Mouse (Mus musculus): ENCODE data around the gene Tmem236.
"Not testable (repeated sequence)": the region's sequence is repeated elsewhere in the genome, so short reads cannot be mapped to it uniquely, and the experiment has no call there.

Gene Tmem236

DNA sequence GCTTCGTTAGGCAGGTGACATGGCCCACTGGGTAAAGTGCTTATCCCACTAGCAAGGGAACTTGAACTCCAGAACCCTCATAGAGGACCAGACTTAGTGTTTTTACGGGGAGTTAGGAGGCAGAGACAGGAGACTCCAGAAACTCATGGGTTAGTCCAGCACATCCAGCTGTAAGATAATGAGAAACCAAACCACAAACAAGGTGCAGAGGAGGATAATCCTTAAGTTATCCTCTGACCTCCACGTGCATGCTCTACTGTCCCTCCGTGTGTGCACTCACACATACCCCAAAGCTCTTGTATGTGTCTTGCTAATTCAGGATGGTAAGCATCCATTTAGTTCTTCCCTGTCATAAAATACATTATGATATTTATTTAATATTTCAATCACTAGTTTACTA lies 17.3 kb downstream of the Tmem236 start:
- DNase-seq (ENCODE audit: low read depth, low spot score), result no peak

DNA sequence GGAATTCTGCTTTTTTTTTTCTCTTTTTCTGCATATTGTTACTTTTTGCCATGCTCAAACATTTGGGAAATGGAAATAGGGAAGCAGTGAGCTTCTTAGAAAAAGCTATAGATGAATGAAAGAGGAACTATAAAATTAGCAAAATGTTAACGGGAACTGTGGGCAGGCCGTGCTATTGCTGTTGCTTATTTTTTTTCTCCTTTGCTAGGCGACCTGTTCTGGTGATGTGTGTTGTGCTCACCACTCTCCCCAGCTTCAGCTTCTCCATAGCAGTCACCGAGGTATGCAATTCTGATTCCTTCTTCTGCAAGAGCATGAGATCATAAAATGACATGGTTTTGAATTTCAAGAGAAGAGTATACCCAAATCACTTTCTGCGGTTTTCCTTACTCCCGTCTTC lies 17.7 kb downstream of the Tmem236 start:
- DNase-seq (ENCODE audit: low read depth, low spot score), result peak; percentile 6

DNA sequence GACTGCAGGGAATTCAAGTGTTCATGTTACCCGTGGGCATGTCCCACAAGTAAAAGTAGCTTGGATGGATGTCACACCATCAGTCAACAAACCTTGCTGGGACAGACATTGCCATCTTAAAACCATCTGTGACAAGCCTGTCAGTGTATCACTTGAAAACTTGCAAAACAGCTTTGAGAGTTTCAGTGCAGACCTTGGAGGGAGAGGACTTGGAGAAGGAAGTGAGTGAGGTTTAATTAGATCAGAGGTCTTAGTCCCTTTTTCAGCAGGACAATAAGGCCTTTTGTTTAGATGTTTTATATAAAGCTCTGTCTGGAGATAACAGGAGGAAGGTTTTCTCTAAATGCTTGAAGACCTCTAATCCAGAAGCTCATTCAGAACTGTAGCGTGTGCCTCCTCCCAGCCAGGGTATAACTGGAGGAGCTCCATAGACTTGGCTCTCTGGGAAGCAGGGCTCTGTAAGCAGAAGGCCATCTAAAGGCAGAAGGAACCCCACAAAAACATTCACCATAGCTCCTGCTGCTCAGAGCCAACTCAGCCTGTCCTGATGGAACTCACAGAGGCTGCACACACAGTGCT lies 24.1 kb downstream of the Tmem236 start:
- DNase-seq (ENCODE audit: low read depth, low spot score), result not testable (repeated sequence)

- DNase-seq (ENCODE audit: low read depth, low spot score), result no peak
Measured at GRCm38 (mm10) chr2:14199621-14200020, 25.3 kb downstream of the Tmem236 start.

DNA sequence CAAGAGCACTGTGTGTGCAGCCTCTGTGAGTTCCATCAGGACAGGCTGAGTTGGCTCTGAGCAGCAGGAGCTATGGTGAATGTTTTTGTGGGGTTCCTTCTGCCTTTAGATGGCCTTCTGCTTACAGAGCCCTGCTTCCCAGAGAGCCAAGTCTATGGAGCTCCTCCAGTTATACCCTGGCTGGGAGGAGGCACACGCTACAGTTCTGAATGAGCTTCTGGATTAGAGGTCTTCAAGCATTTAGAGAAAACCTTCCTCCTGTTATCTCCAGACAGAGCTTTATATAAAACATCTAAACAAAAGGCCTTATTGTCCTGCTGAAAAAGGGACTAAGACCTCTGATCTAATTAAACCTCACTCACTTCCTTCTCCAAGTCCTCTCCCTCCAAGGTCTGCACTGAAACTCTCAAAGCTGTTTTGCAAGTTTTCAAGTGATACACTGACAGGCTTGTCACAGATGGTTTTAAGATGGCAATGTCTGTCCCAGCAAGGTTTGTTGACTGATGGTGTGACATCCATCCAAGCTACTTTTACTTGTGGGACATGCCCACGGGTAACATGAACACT lies 26.6 kb downstream of the Tmem236 start:
- DNase-seq (ENCODE audit: low read depth, low spot score), result not testable (repeated sequence)

GRCm38 (mm10) chr2:14204308-14204707 lies 30.0 kb downstream of the Tmem236 start:
- DNase-seq (ENCODE audit: low read depth, low spot score), result no peak

DNA sequence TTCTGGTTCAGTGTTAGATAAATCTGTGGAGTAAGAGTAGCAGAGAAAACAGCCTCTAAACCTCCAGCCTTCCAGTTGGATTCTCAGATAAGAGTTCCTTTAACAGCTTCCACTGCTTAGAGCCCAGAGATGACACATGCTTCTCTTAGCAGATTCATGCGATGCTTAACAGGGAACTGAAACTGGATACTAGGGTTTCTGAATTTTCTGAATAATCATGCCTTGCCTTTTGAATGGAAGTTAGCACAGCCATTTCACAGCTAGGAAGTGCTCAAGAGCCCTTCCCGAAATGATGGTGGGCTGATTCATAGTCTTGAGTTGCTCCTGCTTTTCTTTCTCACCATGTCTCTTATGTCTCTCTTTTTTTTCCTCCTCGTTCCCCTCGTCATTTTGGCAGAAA lies 32.5 kb downstream of the Tmem236 start:
- peak; percentile 42 for DNase-seq (ENCODE audit: low read depth, low spot score)

GRCm38 (mm10) chr2:14210731-14211130 lies 36.4 kb downstream of the Tmem236 start:
- DNase-seq (ENCODE audit: low read depth, low spot score), result no peak

GRCm38 (mm10) chr2:14211606-14212005 lies 37.3 kb downstream of the Tmem236 start:
- DNase-seq (ENCODE audit: low read depth, low spot score), result no peak

DNA sequence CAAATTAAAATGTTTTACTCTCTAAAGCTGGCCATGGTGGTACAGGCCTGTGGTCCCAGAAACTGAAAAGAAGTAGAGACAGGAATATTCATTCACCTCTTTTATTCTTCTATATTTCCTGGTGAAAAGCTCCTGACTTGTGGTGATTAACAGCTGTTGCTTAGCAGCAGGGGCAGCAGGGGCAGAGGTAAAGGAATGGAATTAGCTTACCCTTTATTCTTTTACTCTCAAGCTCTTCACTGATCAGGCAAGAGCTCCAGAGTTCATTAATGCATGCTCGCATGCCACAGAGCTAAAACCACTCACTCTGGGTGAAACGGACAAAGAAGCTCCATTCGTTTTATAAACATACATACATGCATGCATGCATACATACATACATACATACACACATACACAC lies 40.4 kb downstream of the Tmem236 start:
- DNase-seq (ENCODE audit: low read depth, low spot score), result no peak

GRCm38 (mm10) chr2:14216653-14217052 lies 42.3 kb downstream of the Tmem236 start:
- DNase-seq (ENCODE audit: low read depth, low spot score), result no peak

DNA sequence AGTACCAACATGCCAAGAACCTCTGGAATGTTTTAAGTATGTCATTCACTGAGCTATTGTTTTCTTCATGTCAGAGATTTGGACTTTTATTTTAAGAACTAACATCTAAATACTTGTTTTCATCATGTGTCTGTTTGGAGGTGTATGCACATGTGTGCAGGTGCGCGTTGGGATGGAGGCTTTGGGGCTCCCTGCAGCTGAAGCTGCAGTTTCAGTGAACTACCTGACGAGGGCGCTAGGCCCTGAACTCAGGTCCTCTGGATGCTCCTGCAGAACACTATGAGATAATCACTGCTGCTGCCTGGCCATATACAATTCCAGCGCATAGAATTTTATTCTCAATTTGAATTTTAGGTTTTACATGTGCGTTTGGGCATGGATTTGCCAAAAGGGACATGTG lies 43.8 kb downstream of the Tmem236 start:
- DNase-seq (ENCODE audit: low read depth, low spot score), result peak; percentile 16

DNA sequence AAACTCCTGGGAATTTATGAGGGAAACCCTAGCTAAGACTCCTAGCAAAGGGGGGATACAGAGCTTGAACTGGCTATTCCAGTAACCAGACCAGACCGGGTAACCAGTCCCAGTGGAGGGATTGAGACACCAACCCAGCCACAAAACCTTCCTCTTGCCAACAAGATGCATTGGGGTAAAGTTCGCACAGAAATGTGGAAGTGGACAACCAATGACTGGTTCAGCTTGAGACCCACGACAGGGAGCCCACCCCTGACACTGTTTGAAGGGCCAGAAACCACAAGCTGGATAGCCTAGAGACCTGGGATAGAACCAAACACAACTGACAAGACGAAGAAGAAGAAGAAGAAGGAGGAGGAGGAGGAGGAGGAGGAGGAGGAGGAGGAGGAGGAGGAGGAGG lies 50.1 kb downstream of the Tmem236 start:
- no peak for DNase-seq (ENCODE audit: low read depth, low spot score)

- no peak for DNase-seq (ENCODE audit: low read depth, low spot score)
Measured at GRCm38 (mm10) chr2:14228495-14228894, 54.2 kb downstream of the Tmem236 start.

- no peak for DNase-seq (ENCODE audit: low read depth, low spot score)
Measured at GRCm38 (mm10) chr2:14229149-14229548, 54.8 kb downstream of the Tmem236 start, which contains the start of gene Mrc1. Gene Mrc1, plus strand, starts transcription at chr2:14229392.

DNA sequence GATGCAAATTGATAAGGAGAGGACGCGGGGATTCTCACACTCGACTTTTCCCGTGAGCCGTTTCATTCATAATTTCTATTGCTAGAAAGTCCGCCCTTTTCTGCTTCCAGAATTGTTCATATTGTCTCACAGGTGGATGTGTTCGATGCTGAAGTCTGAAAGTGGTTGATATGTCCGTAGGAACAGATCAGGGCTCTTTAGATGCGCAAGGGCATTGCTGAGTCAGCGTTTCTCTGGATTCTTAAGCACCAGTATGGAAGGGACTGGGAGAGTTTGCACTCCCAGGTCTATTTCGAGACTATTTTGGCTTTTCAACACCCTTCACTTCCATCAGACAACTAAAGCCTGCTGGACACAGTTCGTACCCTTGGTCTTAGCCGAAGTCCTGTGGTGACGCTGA lies 55.7 kb downstream of the Tmem236 start:
- DNase-seq (ENCODE audit: low read depth, low spot score), result no peak

GRCm38 (mm10) chr2:14232897-14233296 lies 58.6 kb downstream of the Tmem236 start:
- DNase-seq (ENCODE audit: low read depth, low spot score), result no peak

- no peak for DNase-seq (ENCODE audit: low read depth, low spot score)
Measured at GRCm38 (mm10) chr2:14233983-14234382, 59.7 kb downstream of the Tmem236 start.

GRCm38 (mm10) chr2:14235319-14235718 lies 61.0 kb downstream of the Tmem236 start:
- DNase-seq (ENCODE audit: low read depth, low spot score), result no peak

GRCm38 (mm10) chr2:14236920-14237319 lies 62.6 kb downstream of the Tmem236 start:
- no peak for DNase-seq (ENCODE audit: low read depth, low spot score)

DNA sequence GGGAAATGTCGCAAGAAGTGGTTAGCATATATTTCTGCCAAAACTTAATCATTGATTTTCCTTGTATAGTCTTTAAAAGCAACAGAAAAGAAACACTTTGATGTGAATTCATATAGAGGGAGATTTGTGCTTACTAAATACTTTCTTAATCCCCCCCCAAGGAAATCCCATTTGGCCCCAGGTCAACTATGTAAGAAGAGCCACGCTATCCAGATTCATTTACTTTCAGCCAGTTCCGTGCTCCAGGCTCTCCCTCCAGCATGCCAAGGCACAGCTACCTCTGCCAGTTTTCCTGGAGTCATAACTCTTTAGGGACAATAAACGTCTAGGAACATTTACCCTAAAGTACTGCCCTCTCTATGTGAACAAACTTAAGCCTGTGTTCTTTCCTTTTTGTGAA lies 63.4 kb downstream of the Tmem236 start:
- DNase-seq (ENCODE audit: low read depth, low spot score), result no peak

DNA sequence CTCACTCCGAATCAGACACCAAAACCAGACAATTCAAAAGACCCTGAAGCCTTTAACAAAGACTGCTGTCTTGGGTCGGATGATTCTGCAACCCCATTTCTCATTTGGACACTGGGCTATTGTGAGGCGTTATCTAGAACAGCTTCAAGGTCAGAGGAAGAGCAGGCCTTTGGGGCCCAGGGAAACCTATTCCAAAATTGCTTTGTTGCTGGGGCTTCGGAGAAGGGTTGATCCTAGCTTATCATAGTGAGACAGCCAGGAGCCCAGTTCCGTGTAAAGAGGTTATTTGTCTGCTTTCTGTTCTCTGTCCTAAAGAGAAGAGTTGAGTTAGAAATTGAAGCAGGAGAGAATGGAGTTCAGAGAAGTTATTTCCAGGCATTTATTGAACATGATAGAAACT lies 64.8 kb downstream of the Tmem236 start:
- no peak for DNase-seq (ENCODE audit: low read depth, low spot score)

DNA sequence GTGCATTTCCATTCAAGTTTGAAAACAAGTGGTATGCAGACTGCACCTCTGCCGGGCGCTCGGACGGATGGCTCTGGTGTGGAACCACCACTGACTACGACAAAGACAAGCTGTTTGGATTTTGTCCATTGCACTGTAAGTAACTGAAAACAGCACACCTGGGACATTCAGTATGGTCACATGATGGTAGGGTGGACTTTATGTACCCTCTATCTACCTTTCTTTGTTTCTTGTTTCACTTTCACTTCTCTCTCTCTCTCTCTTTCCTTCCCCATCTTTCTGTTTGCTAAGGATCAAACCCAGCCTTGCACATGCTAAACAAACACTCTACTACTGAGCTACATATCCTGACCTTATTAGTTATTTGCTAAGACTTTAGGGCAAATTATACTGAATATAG lies 69.8 kb downstream of the Tmem236 start:
- DNase-seq (ENCODE audit: low read depth, low spot score), result peak; percentile 71

DNA sequence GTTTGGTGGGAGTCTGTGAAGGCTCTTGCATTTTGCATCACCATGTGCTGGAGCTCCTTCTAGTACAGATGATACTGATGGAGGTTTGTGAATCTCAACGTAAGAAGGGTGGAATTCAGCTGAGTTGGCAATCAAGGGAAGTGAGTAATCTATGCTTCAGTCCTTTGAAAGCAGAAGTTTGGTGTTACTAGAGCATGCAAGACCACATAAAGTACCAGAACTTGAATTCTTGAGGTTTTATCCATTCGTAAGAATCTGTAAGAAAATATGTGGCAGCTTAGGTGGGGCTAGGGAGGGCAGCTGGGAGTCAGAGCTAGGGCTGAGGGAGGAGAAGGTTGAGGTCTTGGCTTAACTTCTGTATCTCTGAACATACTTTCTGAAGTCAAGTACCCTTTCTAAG lies 70.3 kb downstream of the Tmem236 start:
- peak; percentile 60 for DNase-seq (ENCODE audit: low read depth, low spot score)
